Mouse (Mus musculus): ENCODE measurements around the gene E030030I06Rik.
"Not testable (repeated sequence)": the region's sequence is repeated elsewhere in the genome, so short reads cannot be mapped to it uniquely, and the experiment has no call there.

E030030I06Rik gene

GRCm38 (mm10) chr10:22149073-22149690 lies at the start of gene E030030I06Rik:
Gene E030030I06Rik (minus strand): TSS chr10:22149270.
- no peak for DNase-seq (ENCODE audit: low spot score)

GRCm38 (mm10) chr10:22191035-22191434 lies 42.0 kb upstream of the E030030I06Rik start:
- not testable (repeated sequence) for DNase-seq (ENCODE audit: low spot score)

- DNase-seq (ENCODE audit: low spot score) = not testable (repeated sequence)
Observed at GRCm38 (mm10) chr10:22176515-22176914, 27.4 kb upstream of the E030030I06Rik start.

GRCm38 (mm10) chr10:22174190-22174487 lies 25.1 kb upstream of the E030030I06Rik start:
- not testable (repeated sequence) for DNase-seq (ENCODE audit: low spot score)

GRCm38 (mm10) chr10:22173335-22174189 lies 24.5 kb upstream of the E030030I06Rik start:
- DNase-seq (ENCODE audit: low spot score) = not testable (repeated sequence)

GRCm38 (mm10) chr10:22172431-22173334 lies 23.6 kb upstream of the E030030I06Rik start:
- DNase-seq (ENCODE audit: low spot score) = not testable (repeated sequence)

- not testable (repeated sequence) for DNase-seq (ENCODE audit: low spot score)
Observed at GRCm38 (mm10) chr10:22169116-22169515, 20.0 kb upstream of the E030030I06Rik start.

- not testable (repeated sequence) for DNase-seq (ENCODE audit: low spot score)
Observed at GRCm38 (mm10) chr10:22167061-22167460, 18.0 kb upstream of the E030030I06Rik start.

- not testable (repeated sequence) for DNase-seq (ENCODE audit: low spot score)
Observed at GRCm38 (mm10) chr10:22166025-22166424, 17.0 kb upstream of the E030030I06Rik start.

GRCm38 (mm10) chr10:22165328-22166003 lies 16.4 kb upstream of the E030030I06Rik start:
- DNase-seq (ENCODE audit: low spot score) = not testable (repeated sequence)

- peak; percentile 74 for DNase-seq (ENCODE audit: low spot score)
Observed at GRCm38 (mm10) chr10:22163705-22164583, 14.9 kb upstream of the E030030I06Rik start.

- DNase-seq (ENCODE audit: low spot score) = not testable (repeated sequence)
Observed at GRCm38 (mm10) chr10:22163279-22163678, 14.2 kb upstream of the E030030I06Rik start.

- DNase-seq (ENCODE audit: low spot score) = no peak
Observed at GRCm38 (mm10) chr10:22159581-22160140, 10.6 kb upstream of the E030030I06Rik start.

- no peak for DNase-seq (ENCODE audit: low spot score)
Observed at GRCm38 (mm10) chr10:22159131-22159561, 10.1 kb upstream of the E030030I06Rik start.

- DNase-seq (ENCODE audit: low spot score) = peak; percentile 82
Observed at GRCm38 (mm10) chr10:22158310-22158999, 9.4 kb upstream of the E030030I06Rik start, which contains the start of the genes Raet1e and H60b. Gene Raet1e (plus strand): TSS chr10:22158569. Gene H60b (plus strand): TSS chr10:22158586.

- no peak for DNase-seq (ENCODE audit: low spot score)
Observed at GRCm38 (mm10) chr10:22154871-22155799, 6.1 kb upstream of the E030030I06Rik start.

- not testable (repeated sequence) for DNase-seq (ENCODE audit: low spot score)
Observed at GRCm38 (mm10) chr10:22154127-22154526, 5.1 kb upstream of the E030030I06Rik start.

- not testable (repeated sequence) for DNase-seq (ENCODE audit: low spot score)
Observed at GRCm38 (mm10) chr10:22153147-22153690, 4.1 kb upstream of the E030030I06Rik start.
